Mouse (Mus musculus) G1E (cell line): ENCODE data around the gene Wwox. TPM values are rescaled to one million over a fixed set of nuclear protein-coding genes. Genes with fewer than 3 reads are reported as not detected.

Experiments used
- ATAC-seq: 2 replicates; pipeline ENCODE4 v1.8.0; 2016; ENCODE audit warnings: mild to moderate bottlenecking; ENCODE audit not compliant: insufficient number of reproducible peaks, poor library complexity, low FRiP score, severe bottlenecking; ENCODE audit errors: extremely low read depth
- DNase-seq: peaks from one replicate; pipeline ENCODE4 v3.0.0; 2012; ENCODE audit warnings: low spot score
- H3K27me3 ChIP-seq: 2 replicates; pipeline ENCODE4 v1.6.1; 2012; ENCODE audit warnings: mild to moderate bottlenecking, low read length, inconsistent platforms; ENCODE audit not compliant: insufficient read depth
- H3K36me3 ChIP-seq: replicated peaks from 2 replicates; pipeline ENCODE3; 2012; ENCODE audit warnings: mild to moderate bottlenecking, inconsistent platforms
- H3K4me1 ChIP-seq: 2 replicates; pipeline ENCODE4 v1.6.1; 2012; ENCODE audit warnings: low read depth, low read length, inconsistent platforms, mixed read lengths; ENCODE audit not compliant: insufficient read depth
- H3K4me3 ChIP-seq: 2 replicates; pipeline ENCODE4 v1.5.1; 2012; ENCODE audit warnings: low read depth, mild to moderate bottlenecking, inconsistent platforms, low read length, moderate library complexity, mixed read lengths
- H3K9me3 ChIP-seq: replicated peaks from 2 replicates; pipeline ENCODE4 v1.6.1; 2012; ENCODE audit warnings: inconsistent platforms
- CTCF ChIP-seq: IDR thresholded peaks from 2 replicates; pipeline ENCODE4 v1.5.1; 2012; ENCODE audit warnings: low read depth, low read length, inconsistent platforms, mixed read lengths
- GATA1 ChIP-seq: IDR thresholded peaks from 2 replicates; pipeline ENCODE4 v1.6.1; 2012; ENCODE audit warnings: borderline replicate concordance, low read length, inconsistent platforms, mixed read lengths
- GATA2 ChIP-seq: IDR thresholded peaks from 2 replicates; pipeline ENCODE4 v1.6.1; 2012; ENCODE audit warnings: low read depth, low read length, inconsistent platforms, borderline replicate concordance
- POLR2AphosphoS5 ChIP-seq: IDR thresholded peaks from 2 replicates; pipeline ENCODE4 v1.6.1; 2012; ENCODE audit warnings: low read depth, low read length, inconsistent platforms; ENCODE audit not compliant: insufficient replicate concordance
- TAL1 ChIP-seq: conservative IDR thresholded peaks from 2 replicates; pipeline ENCODE4 v1.6.1; 2012; ENCODE audit warnings: low read depth, low read length, inconsistent platforms, mixed read lengths
- polyA plus RNA-seq: library from polyadenylated mRNA; stranded (reverse); fragments of >175 nt; gene quantifications from 2 replicates; pipeline ENCODE4 v1.2.3, GENCODE M21; 2012
- total RNA-seq, 2 experiments: library from RNA; stranded (forward) in 1 of 2; stranded (reverse) in 1 of 2; fragments of 200-1000 nt in 1 of 2; fragments of >200 nt in 1 of 2; fragmentation: Nextera tagmentation in 1 of 2; gene quantifications; 2 replicates each; pipeline ENCODE4 v1.2.3; 2014 to 2017

Gene Wwox
- total and polyA plus RNA-seq, 3 experiments: 5.8 to 33.9 (median 7.2) TPM

DNA sequence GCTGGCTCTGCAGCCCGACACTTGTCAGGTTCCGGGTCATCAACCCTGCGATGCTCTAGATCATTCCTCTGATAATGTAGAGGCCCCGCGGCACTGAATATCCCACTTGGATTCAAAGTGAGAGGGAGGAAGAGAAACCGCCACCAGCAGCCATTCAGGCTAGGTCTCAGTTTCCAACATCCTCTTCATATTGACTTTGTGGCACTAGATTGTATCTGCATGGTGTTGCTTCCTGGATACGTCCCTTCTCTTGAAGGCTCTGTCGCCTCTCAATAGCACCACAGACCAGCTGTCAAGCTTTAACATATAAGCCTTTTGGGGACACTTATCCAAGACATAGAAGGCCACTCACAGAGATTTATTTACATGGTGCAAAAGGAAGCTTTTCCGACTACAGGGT, 502.2 kb downstream of the Wwox start:
- Histone ChIP-seq H3K4me1 (no peaks in the 10 kb centered on the region), H3K27me3 (no peaks in the 10 kb centered on the region), H3K4me3 (no peak overlapping the region), H3K9me3 (peaks cover 73% of the 10 kb centered on the region), H3K36me3 (no peaks in the 10 kb centered on the region)
- DNase-seq (no peak), ATAC-seq (no peak)
- TF ChIP-seq POLR2AphosphoS5: no peak
- TF ChIP-seq TAL1: no peak
- no peak for TF ChIP-seq GATA1
- TF ChIP-seq GATA2: no peak

DNA sequence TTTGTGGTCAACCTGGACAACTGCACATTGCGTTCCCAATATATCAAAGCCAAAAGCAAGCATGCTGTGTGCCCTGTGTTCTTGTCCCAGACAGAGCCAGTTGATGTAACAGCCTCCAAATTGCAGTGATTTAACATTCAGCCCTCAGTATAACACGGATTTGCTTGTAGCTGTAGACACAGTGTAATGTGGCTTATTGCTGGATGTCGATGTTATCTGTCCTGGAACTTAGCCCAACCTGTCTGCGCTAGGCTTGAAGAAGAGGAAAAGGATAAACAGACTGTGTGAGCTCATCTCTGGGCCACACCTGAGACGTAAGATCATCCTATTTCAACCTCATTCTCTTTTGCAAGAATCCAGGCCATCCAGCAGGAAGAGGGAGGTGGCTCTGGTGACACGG, 508.5 kb downstream of the Wwox start:
- TF ChIP-seq CTCF (no peak), POLR2AphosphoS5 (no peak), TAL1 (no peak), GATA1 (no peak), GATA2 (no peak)
- Histone ChIP-seq H3K4me1 (no peaks in the 10 kb centered on the region), H3K27me3 (no peaks in the 10 kb centered on the region), H3K9me3 (peaks cover 76% of the 10 kb centered on the region), H3K36me3 (no peaks in the 10 kb centered on the region), H3K4me3 (no peak overlapping the region)
- DNase-seq: no peak
- no peak for ATAC-seq

DNA sequence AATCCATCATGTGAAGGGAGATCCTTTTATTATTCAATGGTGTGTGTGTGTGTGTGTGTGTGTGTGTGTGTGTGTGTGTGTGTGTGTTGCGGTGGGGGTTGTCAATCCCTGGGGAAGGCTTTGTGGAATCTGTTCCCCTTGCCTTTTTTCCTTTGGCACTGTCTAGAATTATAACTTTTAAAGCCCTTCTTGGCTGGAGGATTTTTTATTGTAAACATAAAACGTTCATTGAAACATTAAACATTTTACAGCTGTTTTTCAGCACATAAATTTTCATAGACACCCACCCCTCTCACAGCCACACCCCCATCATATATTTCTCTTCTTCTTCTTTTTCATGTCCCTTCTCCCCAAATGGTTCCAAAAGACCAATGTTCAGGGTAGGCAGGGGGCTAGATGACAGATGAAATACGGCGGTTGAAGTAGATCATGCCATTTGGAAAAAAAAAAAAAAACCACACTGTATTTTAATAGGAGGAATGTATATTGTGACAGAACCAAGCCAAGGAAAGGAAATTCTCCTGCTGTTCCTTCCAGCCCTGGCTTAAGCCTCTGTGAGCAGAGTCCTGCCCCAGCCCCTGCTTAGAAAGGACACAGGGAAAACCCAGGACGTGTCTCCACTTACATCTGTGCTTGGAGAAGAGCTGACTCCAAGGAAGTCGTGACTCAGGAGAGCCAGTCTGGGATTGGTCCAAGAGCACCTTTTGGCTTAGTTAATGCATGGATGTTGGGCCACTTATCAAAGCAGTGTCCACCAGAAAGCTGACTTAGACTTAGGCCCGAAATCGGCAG, 517.1 kb downstream of the Wwox start:
- Histone ChIP-seq H3K36me3 (no peaks in the 10 kb centered on the region), H3K4me3 (no peak overlapping the region), H3K9me3 (peaks cover 75% of the 10 kb centered on the region), H3K4me1 (no peaks in the 10 kb centered on the region), H3K27me3 (no peaks in the 10 kb centered on the region)
- ATAC-seq: no peak
- DNase-seq: no peak
- TF ChIP-seq GATA2 (no peak), CTCF (no peak), POLR2AphosphoS5 (no peak), GATA1 (no peak), TAL1 (no peak)

DNA sequence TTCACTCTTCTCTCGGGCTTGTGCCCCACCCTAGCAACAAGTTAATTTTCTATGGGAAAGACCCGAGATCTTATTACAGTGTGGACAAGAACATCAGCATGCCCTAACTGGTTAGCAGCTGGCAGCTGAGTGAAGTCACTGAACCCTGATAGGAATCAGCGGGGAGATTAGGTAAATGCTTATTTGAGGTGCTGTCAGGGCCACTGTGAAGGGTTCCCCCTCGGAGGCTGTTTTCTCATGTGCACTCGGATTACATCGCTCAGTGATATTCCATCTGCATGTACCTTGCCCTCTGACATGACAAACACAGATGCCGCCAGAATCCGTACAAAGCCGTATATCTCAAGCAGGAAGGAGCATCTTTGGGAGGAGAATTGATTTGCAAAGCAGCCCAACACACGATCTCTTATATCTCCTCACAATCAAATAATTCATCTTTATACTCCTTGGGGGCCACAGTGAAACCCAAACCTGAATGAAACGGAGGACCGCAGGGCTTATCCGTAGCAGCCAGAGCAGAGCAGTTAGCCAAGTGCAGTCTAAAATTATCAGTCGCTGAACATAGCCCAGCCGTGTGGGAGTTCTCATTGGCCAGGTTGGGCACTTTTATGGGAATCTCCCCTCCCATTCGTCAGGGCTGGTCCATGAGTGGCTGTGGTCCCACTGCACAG, 519.1 kb downstream of the Wwox start:
- Histone ChIP-seq H3K4me1 (no peaks in the 10 kb centered on the region), H3K36me3 (no peaks in the 10 kb centered on the region), H3K9me3 (peaks cover 72% of the 10 kb centered on the region), H3K4me3 (no peak overlapping the region), H3K27me3 (no peaks in the 10 kb centered on the region)
- no peak for TF ChIP-seq GATA2
- TF ChIP-seq CTCF: no peak
- no peak for TF ChIP-seq TAL1
- no peak for TF ChIP-seq POLR2AphosphoS5
- no peak for TF ChIP-seq GATA1
- DNase-seq (no peak), ATAC-seq (no peak)

DNA sequence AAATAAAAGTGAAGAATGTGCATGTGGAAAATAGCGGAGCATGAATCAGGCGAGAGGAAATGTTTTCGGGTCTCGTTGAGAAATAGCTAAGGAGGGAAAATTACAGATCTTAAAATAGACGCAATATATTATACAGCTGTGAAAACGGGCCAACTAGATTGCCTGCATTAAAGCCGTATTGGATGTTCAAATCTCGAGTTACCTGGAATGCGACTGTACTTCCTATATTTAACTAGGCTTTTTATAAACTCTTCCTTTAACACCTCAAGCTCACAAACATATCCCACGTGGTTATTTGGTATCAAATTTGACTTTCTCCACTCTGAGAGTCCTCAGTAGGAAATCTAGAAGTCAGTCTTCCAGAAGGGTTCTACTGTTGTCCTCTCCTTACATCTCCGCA, 520.0 kb downstream of the Wwox start:
- no peak overlapping the region for H3K4me3 ChIP-seq
- H3K27me3 ChIP-seq: no peaks in the 10 kb centered on the region
- ATAC-seq: no peak
- no peak for DNase-seq
- H3K9me3 ChIP-seq: peaks cover 73% of the 10 kb centered on the region
- TF ChIP-seq CTCF (no peak), TAL1 (no peak), GATA2 (no peak), POLR2AphosphoS5 (no peak), GATA1 (no peak)
- no peaks in the 10 kb centered on the region for H3K4me1 ChIP-seq
- H3K36me3 ChIP-seq: no peaks in the 10 kb centered on the region

DNA sequence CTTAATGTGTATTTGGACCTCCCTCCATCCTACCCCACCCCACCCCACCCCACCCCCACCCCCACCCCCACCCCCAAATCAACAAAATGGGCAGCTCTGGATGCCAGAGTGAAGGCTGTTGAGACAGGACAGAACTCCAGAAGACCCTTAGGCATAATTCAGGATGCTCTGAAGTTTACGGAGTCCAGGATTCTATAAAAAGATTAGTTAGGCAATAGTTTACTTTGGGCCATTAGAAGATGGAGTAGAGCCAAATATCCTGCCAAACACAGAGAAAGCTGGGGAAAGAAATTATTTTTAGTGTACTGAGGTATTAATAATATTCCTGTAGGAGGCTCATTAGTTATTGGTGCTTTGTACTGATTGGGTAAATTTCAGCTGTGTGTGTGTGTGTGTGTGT, 523.0 kb downstream of the Wwox start:
- ATAC-seq: no peak
- TF ChIP-seq CTCF: no peak
- TF ChIP-seq GATA1: no peak
- TF ChIP-seq POLR2AphosphoS5: no peak
- no peak for TF ChIP-seq TAL1
- DNase-seq: no peak

More for the DNA sequence above, 523.0 kb downstream of the Wwox start:
- no peaks in the 10 kb centered on the region for H3K27me3 ChIP-seq
- H3K4me3 ChIP-seq: no peak overlapping the region
- H3K9me3 ChIP-seq: peaks cover 70% of the 10 kb centered on the region
- no peaks in the 10 kb centered on the region for H3K36me3 ChIP-seq
- no peaks in the 10 kb centered on the region for H3K4me1 ChIP-seq
